Mouse (Mus musculus) bone marrow, adult 2 months (tissue): ENCODE results near the gene Smco4. TPM values are rescaled to one million over a fixed set of nuclear protein-coding genes. Genes with fewer than 3 reads are reported as not detected.

Experiments used
- H3K27ac ChIP-seq: fragments of 200-500 bp; 2 replicates; pipeline ENCODE4 v1.5.1; 2012; ENCODE audit warnings: low read depth, mild to moderate bottlenecking, control low read depth, inconsistent platforms, low read length; ENCODE audit not compliant: control insufficient read depth, poor library complexity, insufficient read depth
- H3K4me1 ChIP-seq: fragments of 200-500 bp; 2 replicates; pipeline ENCODE4 v1.6.1; 2011; ENCODE audit warnings: low read length; ENCODE audit not compliant: control insufficient read depth, insufficient read depth
- H3K4me3 ChIP-seq: fragments of 200-500 bp; replicated peaks from 2 replicates; pipeline ENCODE3; 2011; ENCODE audit warnings: mild to moderate bottlenecking, low read depth, low read length, control low read depth; ENCODE audit not compliant: control insufficient read depth
- CTCF ChIP-seq: fragments of 200-500 bp; IDR thresholded peaks from 2 replicates; pipeline ENCODE4 v1.5.1; 2011; ENCODE audit warnings: low read length, control low read depth; ENCODE audit not compliant: control insufficient read depth, insufficient read depth
- POLR2A ChIP-seq: fragments of 200-500 bp; IDR thresholded peaks from 2 replicates; pipeline ENCODE4 v1.6.1; 2011; ENCODE audit warnings: low read depth, mild to moderate bottlenecking, control low read depth, low read length, borderline replicate concordance; ENCODE audit not compliant: control insufficient read depth
- WGBS: fragments of 180-500 bp; shearing (Covaris S2); methylation state at CpG from one replicate; pipeline ENCODE4 v1.1.7; 2018; 5-methylcytosine and 5-hydroxymethylcytosine counted together
- polyA plus RNA-seq: library from polyadenylated mRNA; stranded (reverse); fragments of >200 nt; gene quantifications from 2 replicates; pipeline ENCODE4 v1.2.4, GENCODE M21; 2011; ENCODE audit warnings: low replicate concordance; ENCODE audit not compliant: missing spikeins, insufficient read depth, insufficient read length

Smco4 gene
- polyA plus RNA-seq, 1 experiment: 11.1 TPM

- Histone ChIP-seq H3K4me1 (no peaks in the 10 kb centered on the region), H3K27ac (no peak overlapping the region), H3K4me3 (no peak overlapping the region)
- WGBS: 70% methylated on average over 8 of the region's 8 CpGs
- no peak for TF ChIP-seq POLR2A
- no peak for TF ChIP-seq CTCF
These were observed 36.2 kb downstream of the Smco4 start for GRCm38 (mm10) chr9:15529275-15529964.

GRCm38 (mm10) chr9:15529965-15530320, 36.7 kb downstream of the Smco4 start:
- WGBS: 84% methylated on average over 2 of the region's 2 CpGs
- Histone ChIP-seq H3K4me3 (no peak overlapping the region), H3K4me1 (no peaks in the 10 kb centered on the region), H3K27ac (no peak overlapping the region)
- TF ChIP-seq POLR2A: no peak
- TF ChIP-seq CTCF: no peak

- H3K4me3 ChIP-seq: no peak overlapping the region
- TF ChIP-seq CTCF (no peak), POLR2A (no peak)
- no peak overlapping the region for H3K27ac ChIP-seq
- 57% methylated on average over 5 of the region's 5 CpGs for WGBS
- no peaks in the 10 kb centered on the region for H3K4me1 ChIP-seq
These were observed 38.0 kb downstream of the Smco4 start for GRCm38 (mm10) chr9:15531204-15531603.

- Histone ChIP-seq H3K4me1 (no peaks in the 10 kb centered on the region), H3K27ac (no peak overlapping the region; the same call in 1 of the 2 replicates), H3K4me3 (no peak overlapping the region)
- WGBS: 64% methylated on average over 11 of the region's 11 CpGs
- TF ChIP-seq POLR2A (no peak), CTCF (no peak)
These were observed 40.3 kb downstream of the Smco4 start for GRCm38 (mm10) chr9:15533336-15534070.

GRCm38 (mm10) chr9:15534110-15534509, 40.9 kb downstream of the Smco4 start:
- WGBS: 76% methylated on average over 2 of the region's 2 CpGs
- TF ChIP-seq CTCF: no peak
- no peak for TF ChIP-seq POLR2A

GRCm38 (mm10) chr9:15535418-15535817, 42.2 kb downstream of the Smco4 start:
- no peak overlapping the region for H3K4me3 ChIP-seq
- TF ChIP-seq POLR2A (no peak), CTCF (no peak)
- no peaks in the 10 kb centered on the region for H3K4me1 ChIP-seq
- H3K27ac ChIP-seq: no peak overlapping the region
- 73% methylated on average over 5 of the region's 5 CpGs for WGBS

More at GRCm38 (mm10) chr9:15534110-15534509, 40.9 kb downstream of the Smco4 start:
- Histone ChIP-seq H3K4me1 (no peaks in the 10 kb centered on the region), H3K27ac (no peak overlapping the region; the same call in 1 of the 2 replicates), H3K4me3 (no peak overlapping the region)

- WGBS: 78% methylated on average over 5 of the region's 5 CpGs
- no peaks in the 10 kb centered on the region for H3K4me1 ChIP-seq
- no peak overlapping the region for H3K27ac ChIP-seq
- H3K4me3 ChIP-seq: no peak overlapping the region
- TF ChIP-seq POLR2A (no peak), CTCF (no peak)
These were observed 43.7 kb downstream of the Smco4 start for GRCm38 (mm10) chr9:15536861-15537426.

- Histone ChIP-seq H3K4me1 (no peaks in the 10 kb centered on the region), H3K4me3 (no peak overlapping the region), H3K27ac (no peak overlapping the region)
- WGBS: 93% methylated on average over 3 of the region's 3 CpGs
- TF ChIP-seq POLR2A: no peak
- TF ChIP-seq CTCF: no peak
These were observed 44.3 kb downstream of the Smco4 start for GRCm38 (mm10) chr9:15537455-15538048.
